Mouse (Mus musculus): ENCODE data around the gene Gm2696.
"Not testable (repeated sequence)": the region's sequence is repeated elsewhere in the genome, so short reads cannot be mapped to it uniquely, and the experiment has no call there.

DNA sequence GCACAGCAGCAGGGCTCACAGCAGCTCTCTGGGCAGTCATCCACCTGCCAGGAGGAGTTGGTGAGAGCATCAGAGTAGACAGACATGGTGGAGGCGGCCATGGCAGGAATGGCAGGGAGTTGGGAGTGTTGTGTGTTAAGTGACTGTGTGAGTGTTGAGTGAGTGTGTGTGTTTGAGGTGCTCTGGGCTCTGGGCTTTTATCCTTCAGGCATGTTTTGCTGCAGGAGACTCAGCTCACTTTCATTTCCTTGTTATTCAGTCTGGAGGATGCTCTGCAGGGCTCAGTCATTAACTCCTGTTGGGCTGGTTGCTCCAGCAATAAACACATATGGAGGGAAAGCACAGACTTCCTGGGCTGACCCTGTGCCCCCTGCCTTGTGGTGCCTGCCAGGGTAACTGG is 32.0 kb upstream of the Gm2696 start, which contains the start of gene Gm3250:
- not testable (repeated sequence) for TF ChIP-seq CTCF, EP300 (IDR thresholded peaks at IDR 0.05; ENCODE audit: low read depth)
